Mouse (Mus musculus): ENCODE results near the gene Rbm20.
A peak's percentile ranks its signal among the peaks of the same experiment; 100 is the strongest.

Rbm20 gene

DNA sequence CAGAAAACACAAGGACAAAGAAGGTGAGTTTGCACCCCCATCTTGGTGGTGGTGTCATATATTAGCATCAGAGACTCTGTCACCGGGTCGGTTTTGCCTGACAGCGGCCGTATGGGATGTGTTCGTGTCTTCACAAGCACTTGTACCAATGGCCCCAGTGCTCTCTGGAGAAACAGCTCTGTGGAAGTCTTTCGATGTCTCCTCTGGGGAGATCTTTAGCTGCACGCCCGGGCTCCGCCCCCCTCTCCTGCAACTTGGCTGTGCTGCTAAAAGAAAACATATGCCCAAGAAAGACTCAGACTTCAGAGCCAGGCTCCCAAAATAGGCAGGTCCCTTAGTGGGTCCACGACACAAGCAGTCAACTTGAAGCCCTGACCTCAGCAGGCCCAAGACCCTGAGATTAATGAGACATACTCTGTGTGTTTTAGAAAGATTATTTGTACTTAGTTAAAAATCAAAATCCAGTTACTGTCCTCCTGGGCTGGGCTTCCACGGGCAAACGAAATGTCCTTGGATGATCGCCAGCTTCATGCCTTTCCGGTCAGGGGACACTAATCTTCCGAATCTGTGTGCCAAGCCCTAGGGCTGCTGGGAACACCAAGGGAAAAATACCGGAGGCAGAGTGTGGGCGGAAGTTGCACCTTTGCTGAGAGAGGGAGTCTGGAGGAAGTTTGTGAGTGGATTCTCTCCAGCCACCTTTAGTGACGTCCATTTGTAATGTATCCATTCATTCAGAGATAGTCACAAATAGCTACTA is 173.2 kb downstream of the Rbm20 start:
- DNase-seq (ENCODE audit: low read depth, low spot score) = no peak

DNA sequence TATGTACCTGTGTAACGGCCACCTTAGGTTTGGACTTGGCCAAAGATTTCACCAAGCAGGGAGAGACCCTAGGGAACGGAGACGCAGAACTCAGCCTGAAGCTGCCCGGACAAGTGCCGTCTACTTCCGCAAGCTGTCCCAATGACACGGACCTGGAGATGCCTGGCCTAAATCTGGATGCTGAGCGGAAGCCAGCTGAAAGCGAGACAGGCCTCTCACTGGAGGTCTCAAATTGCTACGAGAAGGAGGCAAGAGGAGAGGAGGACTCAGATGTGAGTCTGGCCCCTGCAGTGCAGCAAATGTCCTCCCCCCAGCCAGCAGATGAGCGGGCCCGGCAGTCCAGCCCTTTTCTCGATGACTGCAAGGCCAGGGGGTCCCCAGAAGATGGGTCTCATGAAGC is 174.2 kb downstream of the Rbm20 start:
- DNase-seq (ENCODE audit: low read depth, low spot score) = no peak

DNA sequence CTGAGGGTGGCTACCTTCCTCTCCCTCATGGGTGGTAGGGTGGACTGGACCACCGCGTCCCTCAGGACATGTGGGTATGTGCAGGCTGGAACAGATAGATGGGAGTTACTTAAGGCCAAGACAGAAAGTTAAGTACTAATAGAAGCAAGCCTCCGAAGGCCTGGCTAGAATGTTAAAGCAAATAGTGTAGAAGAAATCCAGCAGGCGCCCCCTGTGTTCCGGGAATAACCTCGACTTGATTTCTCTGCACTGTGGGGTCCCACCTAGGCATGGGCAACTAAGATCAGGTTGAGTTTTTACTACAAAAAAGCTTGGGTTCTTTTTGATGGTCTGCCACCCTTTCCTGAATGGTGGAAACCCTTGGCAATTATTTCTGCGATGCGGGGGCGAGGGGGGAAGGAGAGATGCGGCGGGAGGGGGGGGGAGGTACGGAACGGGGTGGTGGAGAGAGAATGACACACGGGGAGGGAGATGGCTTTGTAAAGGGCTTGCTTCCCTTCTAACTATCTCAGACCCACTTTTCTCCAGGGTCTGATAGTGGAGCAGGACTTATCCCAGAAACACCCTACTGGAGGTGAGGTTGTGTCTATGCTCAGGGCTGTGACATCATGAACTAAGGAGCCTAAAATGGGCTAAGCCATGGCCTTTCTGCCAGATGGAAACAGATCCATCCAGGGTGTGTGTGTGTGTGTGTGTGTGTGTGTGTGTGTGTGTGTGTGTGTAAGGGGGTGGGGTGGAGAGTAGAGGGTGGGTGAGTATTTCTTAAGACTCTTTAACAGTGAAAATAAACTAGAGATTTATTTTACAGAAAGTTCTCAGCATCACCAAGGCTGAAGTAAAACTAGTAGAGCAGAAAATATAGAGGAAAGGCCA is 175.0 kb downstream of the Rbm20 start:
- DNase-seq (ENCODE audit: low read depth, low spot score) = no peak

DNA sequence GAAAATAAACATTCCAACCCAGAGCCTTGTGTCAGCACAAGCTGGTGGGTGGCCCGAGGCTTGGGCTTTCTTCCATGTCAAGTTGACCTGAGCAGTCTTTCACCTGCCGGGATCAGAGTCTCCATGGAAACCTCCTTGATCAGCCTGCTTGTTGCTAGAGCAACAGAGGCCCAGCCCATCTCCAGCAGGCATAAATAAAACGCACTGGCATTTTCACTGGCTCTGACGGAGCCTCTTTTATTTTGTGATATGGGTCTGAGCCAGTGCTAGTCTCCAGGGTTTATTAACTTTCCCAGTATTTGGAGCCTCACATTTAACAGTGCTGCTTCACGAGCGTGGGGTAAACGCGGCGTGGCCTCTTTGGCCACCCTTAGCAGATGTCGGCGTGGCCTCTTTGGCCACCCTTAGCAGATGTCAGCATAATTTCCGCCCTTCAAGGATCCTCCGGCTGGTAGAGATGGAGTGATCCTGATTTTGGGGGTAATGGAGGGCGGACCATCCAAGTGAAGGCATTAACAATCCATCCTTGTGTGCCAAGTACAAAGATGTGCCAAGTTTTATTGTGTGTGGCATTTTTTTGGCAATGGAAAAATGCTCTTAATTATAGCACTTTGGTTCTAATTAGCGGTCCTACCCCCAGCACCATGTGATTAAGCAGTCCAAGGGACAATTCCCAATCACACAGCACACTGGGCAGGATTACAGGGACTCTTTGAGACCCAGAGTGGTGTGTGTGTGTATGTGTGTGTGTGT is 175.8 kb downstream of the Rbm20 start:
- peak; percentile 83 for DNase-seq (ENCODE audit: low read depth, low spot score)

DNA sequence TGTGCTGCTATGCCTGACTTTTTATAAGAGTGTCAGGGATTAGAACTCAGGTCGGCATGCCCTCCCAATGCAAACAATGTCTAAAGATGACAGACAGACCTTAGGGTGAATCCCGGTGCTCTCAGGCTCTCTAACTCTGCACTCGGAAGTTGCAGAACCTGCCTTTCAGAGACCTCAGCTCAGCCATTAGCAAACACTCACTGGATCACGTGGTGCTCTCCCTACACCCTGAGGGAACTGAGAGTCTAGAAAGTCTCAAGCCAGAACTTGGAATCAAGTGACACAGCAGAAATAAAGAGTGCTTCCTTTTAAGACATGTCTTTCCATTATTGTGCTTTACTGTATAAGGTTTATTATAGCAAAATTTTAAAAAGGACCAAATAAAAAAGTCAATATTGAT is 177.9 kb downstream of the Rbm20 start:
- no peak for DNase-seq (ENCODE audit: low read depth, low spot score)

DNA sequence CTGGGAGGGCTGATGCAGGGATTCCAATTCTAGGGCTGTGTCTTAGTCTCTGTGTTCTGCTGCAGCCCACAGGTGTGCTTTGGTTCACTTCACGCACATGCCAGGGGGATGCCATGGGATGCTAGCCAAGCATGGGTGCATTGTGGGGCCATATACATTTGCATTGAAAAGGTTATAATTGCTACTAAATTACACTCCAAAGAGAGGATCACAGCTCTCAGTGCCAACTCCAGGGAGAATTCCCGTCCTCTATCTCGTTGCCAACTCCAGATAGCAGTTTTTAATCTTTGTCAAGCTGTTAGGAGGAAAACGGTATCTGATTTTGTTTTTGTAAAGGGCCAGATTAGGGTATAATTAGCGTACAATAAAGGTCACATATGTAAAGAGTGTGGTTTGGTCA is 178.7 kb downstream of the Rbm20 start:
- DNase-seq (ENCODE audit: low read depth, low spot score) = no peak

DNA sequence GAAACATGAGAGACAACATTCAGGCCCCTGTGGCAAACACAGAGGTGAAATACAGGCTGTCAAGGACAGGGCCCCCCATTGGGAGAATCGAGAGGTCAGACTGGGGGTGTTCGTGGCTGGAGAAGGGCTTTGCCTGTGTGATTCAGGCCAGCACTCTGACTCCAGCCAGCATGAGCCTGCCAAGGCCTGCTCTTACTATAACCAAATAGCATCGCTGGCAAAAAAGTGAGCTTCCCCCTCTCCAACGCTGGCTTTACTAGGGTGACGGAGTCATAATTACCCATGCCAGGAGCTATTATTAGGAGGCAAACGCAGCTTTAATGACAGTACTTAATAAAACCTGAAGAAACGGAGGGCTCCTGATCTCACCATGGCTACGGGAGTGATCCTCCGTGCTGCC is 179.7 kb downstream of the Rbm20 start:
- no peak for DNase-seq (ENCODE audit: low read depth, low spot score)

DNA sequence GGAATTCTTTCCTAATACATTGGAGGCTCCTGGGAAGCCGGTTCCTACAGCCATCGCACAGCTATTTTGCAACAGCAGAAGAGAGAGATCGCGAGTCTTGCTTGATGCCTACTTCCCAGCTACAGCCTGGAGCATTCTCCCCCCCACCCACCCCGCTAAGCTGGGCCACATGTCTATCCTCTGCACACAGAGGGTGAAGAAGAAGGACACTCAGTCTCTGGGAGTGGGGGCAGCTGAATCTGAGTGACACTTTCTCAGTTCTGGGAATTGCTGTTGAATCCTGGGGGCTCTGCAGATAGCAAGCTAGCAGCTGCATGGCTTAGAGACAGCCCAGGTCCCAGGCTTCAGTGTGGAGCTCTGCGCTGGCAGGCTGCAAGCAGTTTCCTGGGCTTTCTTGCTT is 180.9 kb downstream of the Rbm20 start:
- no peak for DNase-seq (ENCODE audit: low read depth, low spot score)

DNA sequence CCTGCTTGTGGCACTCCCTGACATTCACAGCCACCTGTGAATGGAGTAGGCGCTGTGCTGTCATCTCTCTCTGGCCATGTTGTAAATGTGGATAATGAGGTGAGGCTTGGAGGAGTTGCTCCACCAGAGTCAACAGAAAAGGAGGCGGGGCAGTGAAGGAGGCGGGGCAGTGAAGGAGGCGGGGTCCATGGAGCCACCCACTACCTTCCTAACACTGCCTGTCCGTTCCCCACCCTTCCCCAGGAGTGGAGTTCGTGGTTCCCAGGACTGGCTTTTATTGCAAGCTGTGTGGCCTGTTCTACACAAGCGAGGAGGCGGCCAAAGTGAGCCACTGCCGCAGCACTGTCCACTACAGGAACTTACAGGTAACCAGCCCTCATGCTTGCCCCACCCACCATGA is 182.0 kb downstream of the Rbm20 start:
- no peak for DNase-seq (ENCODE audit: low read depth, low spot score)

DNA sequence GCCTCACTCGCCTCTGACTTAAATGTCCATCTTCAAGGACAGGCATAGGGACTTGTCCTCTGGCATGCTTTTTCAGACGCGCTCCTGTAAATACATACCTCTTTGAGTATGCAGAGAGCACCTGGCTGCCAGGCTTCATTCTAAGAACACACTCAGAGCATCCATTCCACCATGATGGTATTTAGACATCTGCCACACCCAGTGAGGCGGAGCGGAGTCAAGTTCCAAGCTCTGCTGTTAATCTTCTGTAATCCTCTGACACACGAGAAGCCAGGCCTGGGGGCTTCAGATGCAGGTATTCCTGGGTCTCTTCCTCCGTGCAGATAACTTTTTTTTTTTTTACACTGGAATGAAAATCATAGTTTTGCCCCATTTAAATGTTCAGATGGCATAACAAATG is 182.5 kb downstream of the Rbm20 start:
- DNase-seq (ENCODE audit: low read depth, low spot score) = no peak

DNA sequence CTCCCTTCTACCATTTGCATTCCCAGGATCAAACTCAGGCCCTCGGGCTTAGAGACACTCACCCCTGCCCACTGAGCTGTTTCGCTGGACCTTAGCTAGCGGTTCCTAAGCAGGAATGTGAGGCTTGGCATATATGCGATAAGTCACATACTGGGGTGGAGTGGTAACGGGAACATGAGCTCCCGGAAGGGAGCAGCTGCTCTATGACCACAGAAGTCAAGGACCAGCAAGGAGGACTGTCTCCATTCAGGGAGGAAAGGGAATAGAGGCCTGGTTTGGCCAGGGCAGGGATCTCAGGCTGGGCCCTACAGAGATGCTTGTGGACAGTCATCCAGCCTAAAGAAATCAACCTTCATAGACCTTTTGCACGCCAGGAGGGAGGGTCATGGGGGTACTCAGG is 184.2 kb downstream of the Rbm20 start:
- DNase-seq (ENCODE audit: low read depth, low spot score) = no peak

DNA sequence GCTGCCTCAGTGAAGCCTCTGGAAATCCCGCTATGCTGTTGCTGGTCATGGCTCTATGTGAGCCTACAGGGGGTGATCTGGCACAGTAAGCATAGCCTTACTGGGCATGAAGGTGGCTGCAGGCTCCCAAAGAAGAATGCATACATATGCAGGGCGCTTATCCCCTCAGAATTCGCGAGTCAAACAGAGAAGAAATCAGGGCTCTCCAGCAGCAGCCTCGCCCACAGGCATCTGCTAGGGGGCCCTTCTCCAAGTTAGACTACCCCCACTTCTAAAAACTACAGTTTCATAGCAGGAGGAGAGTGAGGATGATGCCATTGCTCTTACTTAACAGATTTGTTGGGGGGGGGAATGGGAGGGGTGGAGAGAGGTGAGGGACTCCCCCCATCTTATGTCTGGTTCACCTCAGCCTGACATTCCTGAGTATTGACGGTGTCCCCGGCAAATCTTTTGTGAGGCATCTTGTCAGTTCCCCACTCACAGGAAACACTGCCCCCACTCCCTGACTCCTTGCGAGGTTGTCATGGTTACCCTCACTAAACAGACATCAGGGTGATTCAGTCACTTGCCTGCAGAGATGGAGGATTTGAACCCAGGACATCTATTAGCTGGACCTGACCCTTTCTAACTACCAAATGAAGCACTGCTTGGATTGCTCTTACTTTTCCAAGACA is 185.6 kb downstream of the Rbm20 start:
- no peak for DNase-seq (ENCODE audit: low read depth, low spot score)

DNA sequence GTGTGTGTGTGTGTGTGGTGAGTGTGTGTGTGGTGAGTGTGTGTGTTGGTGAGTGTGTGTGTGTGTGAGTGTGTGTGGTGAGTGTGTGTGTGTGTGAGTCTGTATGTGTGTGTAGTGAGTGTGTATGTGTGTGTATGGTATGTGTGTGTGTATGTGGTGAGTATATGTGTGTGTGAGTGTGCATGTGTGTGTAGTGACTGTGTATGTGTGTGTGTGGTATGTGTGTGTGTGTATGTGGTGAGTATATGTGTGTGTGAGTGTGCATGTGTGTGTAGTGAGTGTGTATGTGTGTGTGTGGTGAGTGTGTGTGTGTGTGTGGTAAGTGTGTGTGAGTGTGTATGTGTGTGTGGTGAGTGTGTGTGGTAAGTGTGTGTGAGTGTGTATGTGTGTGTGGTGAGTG is 190.1 kb downstream of the Rbm20 start:
- DNase-seq (ENCODE audit: low read depth, low spot score) = no peak

DNA sequence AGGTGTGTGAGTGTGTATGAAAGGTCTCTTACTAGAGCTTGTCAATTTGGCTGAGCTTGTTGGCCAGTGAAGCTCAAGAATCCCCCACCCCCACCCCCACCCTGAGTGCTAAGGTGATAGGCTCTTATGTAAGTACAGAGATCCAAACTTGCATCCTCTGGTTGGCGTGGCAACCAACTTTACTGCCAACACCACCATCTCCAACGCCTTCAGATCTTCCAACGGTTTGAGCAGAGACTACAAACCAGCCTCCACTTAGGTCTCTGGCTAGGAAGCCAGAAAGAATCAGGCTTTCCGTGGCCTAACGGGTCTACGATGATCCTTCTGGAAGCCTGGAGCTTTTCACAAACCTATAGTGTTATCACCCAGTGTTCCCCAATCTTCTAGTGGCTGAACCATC is 191.0 kb downstream of the Rbm20 start:
- no peak for DNase-seq (ENCODE audit: low read depth, low spot score)

DNA sequence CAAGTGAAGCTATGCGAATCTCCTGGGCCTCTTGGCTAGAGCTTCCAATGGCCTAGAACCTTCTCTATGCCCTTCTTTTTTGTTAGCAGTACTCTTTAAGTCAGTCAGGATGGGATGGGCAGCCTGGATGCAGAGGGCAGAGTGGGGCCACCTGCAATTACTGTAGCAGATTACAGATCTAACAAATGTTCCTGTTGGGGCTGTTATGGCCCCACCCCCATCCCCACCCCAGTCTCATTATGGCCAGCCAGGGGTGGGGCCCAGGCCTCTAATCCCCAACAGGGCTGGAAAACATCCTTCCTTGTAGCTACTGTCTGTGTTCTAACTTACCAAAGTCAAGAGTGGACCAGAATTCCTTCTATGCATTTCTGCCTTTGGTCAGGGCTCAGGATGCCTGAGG is 191.7 kb downstream of the Rbm20 start:
- no peak for DNase-seq (ENCODE audit: low read depth, low spot score)

DNA sequence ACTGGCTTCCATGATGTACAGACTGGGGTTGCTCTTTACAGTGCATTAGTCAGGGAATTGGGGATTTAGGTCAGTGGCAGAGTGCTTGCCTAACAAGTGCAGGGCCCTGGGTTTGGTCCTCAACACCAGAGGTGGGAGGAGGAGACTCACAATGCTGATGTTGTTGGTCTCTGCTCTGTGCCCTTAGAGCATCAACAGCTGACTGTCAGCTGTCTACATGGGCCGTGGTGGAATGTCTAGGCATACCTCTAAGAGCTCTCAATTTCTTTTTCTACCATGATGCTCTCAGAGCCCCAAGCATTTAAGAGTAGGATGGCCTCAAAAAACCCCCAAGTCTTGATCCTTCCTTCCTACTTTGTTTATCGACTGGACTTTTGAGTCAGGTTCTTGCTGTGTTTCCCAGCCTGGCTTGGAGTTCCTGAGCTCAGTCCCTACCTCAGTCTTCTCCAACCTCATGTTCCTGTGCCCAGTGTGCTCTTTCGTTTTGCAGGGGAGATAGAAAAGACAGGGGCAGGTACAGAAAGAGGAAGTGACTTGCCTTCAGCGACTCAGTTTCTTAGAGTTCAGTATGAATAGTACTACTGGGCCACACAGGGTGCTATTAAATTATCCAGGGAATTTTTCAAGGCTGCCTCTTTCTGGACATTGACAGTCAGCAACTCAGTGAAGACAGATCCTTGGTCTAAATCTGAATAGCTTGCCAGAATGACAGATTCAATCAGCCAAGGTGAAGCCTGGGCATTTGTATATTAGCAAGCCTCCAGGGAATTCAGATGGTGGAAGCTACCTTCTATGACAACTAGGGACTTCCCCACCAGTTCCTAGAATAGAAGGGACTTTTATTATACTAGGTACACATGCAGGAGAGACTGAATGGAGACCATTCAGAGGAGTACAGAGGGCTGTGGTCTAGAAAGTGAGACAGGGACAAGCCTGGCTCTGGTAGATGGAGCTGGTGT is 192.6 kb downstream of the Rbm20 start:
- DNase-seq (ENCODE audit: low read depth, low spot score) = no peak

DNA sequence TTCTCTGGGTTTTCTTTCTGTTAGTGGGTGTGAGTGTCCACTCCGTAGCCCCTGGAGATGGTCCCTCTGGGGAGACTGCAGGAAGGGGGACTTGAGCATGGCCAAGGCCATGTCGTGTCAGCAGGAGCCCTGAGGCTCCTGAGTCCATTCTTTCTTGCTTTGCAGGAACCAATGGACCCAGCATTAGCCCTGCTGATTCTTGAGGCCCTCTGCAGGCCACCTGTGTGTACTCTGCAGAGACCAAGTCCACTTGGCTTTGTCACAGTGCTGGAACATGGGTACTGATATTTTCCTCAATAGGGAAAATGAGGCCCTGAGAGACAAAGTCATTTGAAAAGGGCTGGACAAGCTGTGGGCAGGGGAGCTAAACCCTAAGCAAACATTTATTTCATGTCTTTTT is 193.5 kb downstream of the Rbm20 start:
- no peak for DNase-seq (ENCODE audit: low read depth, low spot score)

DNA sequence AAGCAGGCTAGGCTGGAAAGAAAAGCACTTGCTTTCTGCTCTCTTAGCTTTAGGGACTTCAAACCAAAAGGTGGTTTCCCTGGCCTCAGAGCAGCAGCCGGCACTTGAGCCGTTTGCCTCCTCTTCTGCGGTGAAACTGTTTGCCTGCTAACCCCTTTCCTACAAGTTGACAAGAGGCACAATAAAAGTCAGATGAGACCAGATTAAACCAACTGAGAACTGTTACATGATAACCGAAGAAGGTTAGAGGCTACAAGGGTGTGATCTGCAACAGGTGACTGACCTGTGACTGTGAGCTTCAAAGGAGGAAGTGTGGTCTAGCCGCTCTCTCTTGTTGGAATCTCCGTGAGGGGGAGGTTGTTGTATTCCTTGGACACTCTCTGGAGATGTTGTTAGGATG is 194.4 kb downstream of the Rbm20 start:
- no peak for DNase-seq (ENCODE audit: low read depth, low spot score)

DNA sequence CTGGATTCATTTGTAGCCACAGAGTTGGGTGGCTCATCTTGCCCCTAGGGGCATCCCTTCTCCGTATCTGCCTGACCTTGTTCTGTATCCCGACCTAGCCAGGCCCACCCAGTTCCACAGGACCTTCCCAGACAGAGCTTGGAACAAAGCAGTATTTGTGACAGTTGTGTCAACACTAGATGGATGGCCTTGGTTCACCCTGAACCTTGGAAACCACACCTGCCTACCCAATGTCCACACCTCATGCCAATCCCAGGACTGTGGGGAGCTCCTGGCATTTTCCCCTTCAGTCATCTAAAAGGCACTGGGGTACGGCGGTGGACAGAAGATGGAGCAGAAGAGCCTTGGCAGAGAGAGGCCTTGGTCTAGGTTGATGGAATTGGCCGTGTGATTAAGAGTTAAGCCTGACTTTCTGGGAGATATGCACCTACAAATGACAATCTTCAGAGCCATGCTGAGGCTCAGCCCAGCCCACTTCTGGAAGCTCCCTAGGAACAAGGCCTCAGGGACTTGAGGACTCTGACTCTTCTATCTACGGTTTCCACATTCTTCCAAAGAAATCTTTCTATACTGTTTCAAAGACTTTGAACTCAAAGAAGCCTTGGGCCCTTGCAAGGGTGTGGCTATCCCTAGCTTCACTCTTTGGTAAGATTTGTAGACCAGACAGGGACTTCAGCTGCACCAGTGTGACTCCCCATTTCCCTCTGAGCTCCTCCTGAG is 196.0 kb downstream of the Rbm20 start:
- DNase-seq (ENCODE audit: low read depth, low spot score) = no peak

DNA sequence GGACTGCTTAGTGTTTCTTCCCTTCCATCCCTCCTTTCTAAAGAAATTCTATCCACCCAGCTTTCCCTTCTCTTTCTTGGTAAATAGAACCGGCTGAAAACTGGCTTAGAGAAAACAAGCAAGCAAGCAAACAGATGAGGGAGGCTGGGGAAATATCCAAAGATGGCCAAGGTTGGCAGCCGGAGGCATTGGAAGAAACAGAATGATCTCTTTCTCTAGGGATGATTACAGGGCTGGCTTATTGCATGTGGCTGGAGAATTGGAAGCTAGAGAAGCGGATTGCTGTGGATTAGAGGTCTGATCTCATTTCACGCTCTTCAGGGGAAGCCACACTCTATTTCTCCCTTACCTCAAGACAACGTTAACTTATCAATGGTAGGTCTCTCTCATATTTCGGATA is 198.1 kb downstream of the Rbm20 start:
- DNase-seq (ENCODE audit: low read depth, low spot score) = no peak
